Mouse (Mus musculus) liver, embryonic 14.5 days (tissue): ENCODE results near the gene Rabep2.

Source experiments
- CTCF ChIP-seq: IDR thresholded peaks from 2 replicates; pipeline ENCODE4 v1.5.1; 2016; ENCODE audit warnings: antibody characterized with exemption, low read depth, control low read depth
- EP300 ChIP-seq: IDR thresholded peaks from 2 replicates; pipeline ENCODE4 v1.6.1; 2016; ENCODE audit warnings: antibody characterized with exemption, low read depth

DNA sequence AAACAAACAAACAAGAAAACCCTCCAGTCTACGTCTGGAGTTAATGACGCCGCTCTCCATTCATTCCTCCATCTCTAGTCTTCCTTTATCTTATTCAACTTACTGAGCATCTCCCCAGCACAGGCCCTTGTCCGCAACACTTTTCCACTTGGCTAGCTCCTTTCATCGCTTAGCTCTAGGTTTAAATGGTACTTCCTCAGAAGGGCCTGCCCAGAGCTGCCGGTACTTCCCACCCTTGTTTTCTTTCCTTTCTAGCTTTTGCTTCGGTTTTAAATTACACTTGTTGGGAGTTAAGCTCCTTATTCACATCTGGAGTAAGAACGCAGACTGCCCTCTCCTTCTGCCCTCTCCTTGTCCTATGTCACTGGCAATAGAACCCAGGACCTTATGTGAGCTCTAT is 11.5 kb upstream of the Rabep2 start:
- TF ChIP-seq CTCF (no peak), EP300 (no peak)
